In the genomic region with DNA sequence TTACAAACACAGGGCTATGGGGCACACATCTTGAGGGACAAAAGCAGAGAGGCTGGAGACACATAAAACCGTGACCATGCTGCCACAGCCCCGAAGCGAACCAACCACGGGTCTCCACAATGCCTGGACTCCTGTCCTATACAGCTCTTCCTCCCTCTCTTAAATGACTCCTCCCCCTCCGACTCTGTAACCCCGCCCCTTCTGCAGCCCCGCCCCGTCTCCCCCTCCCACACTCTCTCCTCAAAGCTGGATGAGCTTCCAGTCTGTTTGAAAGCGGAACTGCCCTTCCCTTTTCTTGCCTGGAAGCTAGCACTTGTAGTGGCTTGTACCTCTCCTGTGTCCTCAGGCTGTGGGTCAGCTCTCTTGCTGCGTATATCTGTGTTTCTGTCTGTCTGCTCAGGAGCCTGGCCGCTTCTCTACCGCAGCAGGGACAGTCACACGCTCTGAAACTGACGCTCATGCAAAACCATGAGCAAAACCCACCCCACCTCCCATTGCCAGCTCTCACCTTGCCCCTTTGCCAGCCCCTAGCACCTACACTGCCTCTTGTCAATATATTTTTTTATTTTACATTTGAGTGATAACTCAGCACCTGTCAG, we compare ENCODE assay signal across 1 mouse cellular context.
TF ChIP-seq lines count a peak whose summit lies in the region.

No protein-coding gene starts in this region.

TF ChIP-seq in CH12.LX, 34 proteins besides CTCF, POLR2A, EP300 and RAD21 (continued from another document):
- no peak for TF ChIP-seq MAFK (IDR thresholded peaks at IDR 0.05; ENCODE audit: insufficient replicate concordance, low read length)
